Mouse (Mus musculus): ENCODE measurements at regions not wholly inside any gene's neighbourhood (a gene's known extent, or its start where the extent isn't known, plus 50 kb on each side); places are given as distances from the start of the nearest gene placed in this dataset.

GRCm38 (mm10) chr4:12629375-12629821 lies 457.6 kb upstream of the Fam92a start:
- TF ChIP-seq MAZ (IDR thresholded peaks at IDR 0.05; ENCODE audit: low read depth, low read length) (no peak), MAX (IDR thresholded peaks at IDR 0.05; ENCODE audit: low read length) (no peak), ETS1 (conservative IDR thresholded peaks at IDR 0.05; ENCODE audit: low read depth, low read length) (no peak), ZNF384 (IDR thresholded peaks at IDR 0.05; ENCODE audit: low read depth, low read length) (no peak), POLR2A (IDR thresholded peaks at IDR 0.05; ENCODE audit: low read depth, low read length) (no peak), CTCF (conservative IDR thresholded peaks at IDR 0.05 in 1 of 2, IDR thresholded peaks at IDR 0.05 in 1 of 2; ENCODE audit: low read depth in 2 of 2, low read length in 2 of 2) (no peak), BHLHE40 (IDR thresholded peaks at IDR 0.05; ENCODE audit: low read depth, low read length) (no peak)
